Mouse (Mus musculus): Measurements from ENCODE around the gene Cks1b. TPM values are rescaled to one million over a fixed set of nuclear protein-coding genes. Genes with fewer than 3 reads are reported as not detected.
A peak's percentile ranks its signal among the peaks of the same experiment; 100 is the strongest.

Cks1b gene
- total and polyA plus RNA-seq, 3 experiments: 173 to 270 (median 268) TPM

GRCm38 (mm10) chr3:89388134-89388881, 29.9 kb downstream of the Cks1b start:
- no peaks in the 10 kb centered on the region for H3K9me3 ChIP-seq (replicated peaks; ENCODE audit: low read length)
- H3K27ac ChIP-seq (ENCODE audit: insufficient read depth, low read depth): peak overlapping the region; percentile 99
- peak overlapping the region; percentile 79 for H3K4me2 ChIP-seq (ENCODE audit: insufficient read depth, low read depth, poor library complexity, severe bottlenecking)
- H3K4me3 ChIP-seq (replicated peaks in 1 of 3; ENCODE audit: low read depth in 2 of 3, low read length in 2 of 3, poor library complexity in 1 of 3): peak overlapping the region; percentile 63 to 71 (median 64)
- in situ Hi-C loops (cut with MboI; ENCODE audit: low pct_ligation_motif_present, low pct_unique_long_range_greater_than_20kb, low sequenced_read_pairs): no loop called here
- no peak for DNase-seq (ENCODE audit: extremely low read depth)
- peaks cover 57% of the 10 kb centered on the region for H3K79me2 ChIP-seq (replicated peaks; ENCODE audit: control insufficient read depth, extremely low read depth, insufficient read depth, poor library complexity, severe bottlenecking)
- peaks cover 11 to 18% of the 10 kb centered on the region in 2 experiments for H3K36me3 ChIP-seq (replicated peaks in 1 of 2; ENCODE audit: control insufficient read depth in 1 of 2, insufficient read depth in 1 of 2, low read length in 1 of 2)
- dilution Hi-C loops (cut with MboI; ENCODE audit: extremely low pct_ligation_motif_present, extremely low pct_unique_long_range_greater_than_20kb, low sequenced_read_pairs): no loop called here
- peaks cover 17 to 70% of the 10 kb centered on the region in 2 experiments for H3K4me1 ChIP-seq (ENCODE audit: control insufficient read depth in 1 of 2, insufficient read depth in 2 of 2)
- 0 out of 2 replicates have a peak, but pooled peaks have one; percentile 11 for TF ChIP-seq SIN3A (IDR thresholded peaks at IDR 0.05; ENCODE audit: low read length)
- TF ChIP-seq POLR2A (IDR thresholded peaks at IDR 0.05; ENCODE audit: low read depth, low read length): no peak
- TF ChIP-seq ZC3H11A (IDR thresholded peaks at IDR 0.05; ENCODE audit: low read depth, low read length): no peak
- H3K27me3 ChIP-seq (replicated peaks): no peaks in the 10 kb centered on the region
- H3K9ac ChIP-seq (ENCODE audit: insufficient read depth, low read depth): peak overlapping the region; percentile 73

- peaks cover 17 to 76% of the 10 kb centered on the region in 2 experiments for H3K4me1 ChIP-seq (ENCODE audit: control insufficient read depth in 1 of 2, insufficient read depth in 2 of 2)
- H3K36me3 ChIP-seq (replicated peaks in 1 of 2; ENCODE audit: control insufficient read depth in 1 of 2, insufficient read depth in 1 of 2, low read length in 1 of 2): peaks cover 11 to 23% of the 10 kb centered on the region in 2 experiments
- H3K27ac ChIP-seq (ENCODE audit: insufficient read depth, low read depth): peak overlapping the region; percentile 99
- in situ Hi-C loops (cut with MboI; ENCODE audit: low pct_ligation_motif_present, low pct_unique_long_range_greater_than_20kb, low sequenced_read_pairs): no loop called here
- H3K9ac ChIP-seq (ENCODE audit: insufficient read depth, low read depth): peak overlapping the region; percentile 73
- no peaks in the 10 kb centered on the region for H3K9me3 ChIP-seq (replicated peaks; ENCODE audit: low read length)
- H3K4me2 ChIP-seq (ENCODE audit: insufficient read depth, low read depth, poor library complexity, severe bottlenecking): peak overlapping the region; percentile 79
- peak overlapping the region; percentile 63 to 71 (median 64) for H3K4me3 ChIP-seq (replicated peaks in 1 of 3; ENCODE audit: low read depth in 2 of 3, low read length in 2 of 3, poor library complexity in 1 of 3)
- dilution Hi-C loops (cut with MboI; ENCODE audit: extremely low pct_ligation_motif_present, extremely low pct_unique_long_range_greater_than_20kb, low sequenced_read_pairs): no loop called here
- no peak for DNase-seq (ENCODE audit: extremely low read depth)
- TF ChIP-seq NRF1 (IDR thresholded peaks at IDR 0.05; ENCODE audit: low read depth, low read length) (0 out of 2 replicates have a peak, but pooled peaks have one; percentile 46), MEF2A (IDR thresholded peaks at IDR 0.05; ENCODE audit: borderline replicate concordance, low read depth, low read length) (no peak), MAZ (IDR thresholded peaks at IDR 0.05; ENCODE audit: low read depth, low read length) (peak; percentile 24; the same call in 1 of the 2 replicates), ZKSCAN1 (IDR thresholded peaks at IDR 0.05; ENCODE audit: borderline replicate concordance, low read depth, low read length) (no peak), ELF1 (IDR thresholded peaks at IDR 0.05; ENCODE audit: low read depth, low read length) (peak; percentile 14; the same call in 1 of the 2 replicates), TCF12 (IDR thresholded peaks at IDR 0.05; ENCODE audit: low read depth, low read length) (no peak), SIN3A (IDR thresholded peaks at IDR 0.05; ENCODE audit: low read length) (no peak)
- no peaks in the 10 kb centered on the region for H3K27me3 ChIP-seq (replicated peaks)
- peaks cover 58% of the 10 kb centered on the region for H3K79me2 ChIP-seq (replicated peaks; ENCODE audit: control insufficient read depth, extremely low read depth, insufficient read depth, poor library complexity, severe bottlenecking)
Measured at GRCm38 (mm10) chr3:89387632-89388031, 30.6 kb downstream of the Cks1b start.

Measured in CH12.LX (cell line).